ENCODE assay signal across 16 mouse cellular contexts in the genomic region with DNA sequence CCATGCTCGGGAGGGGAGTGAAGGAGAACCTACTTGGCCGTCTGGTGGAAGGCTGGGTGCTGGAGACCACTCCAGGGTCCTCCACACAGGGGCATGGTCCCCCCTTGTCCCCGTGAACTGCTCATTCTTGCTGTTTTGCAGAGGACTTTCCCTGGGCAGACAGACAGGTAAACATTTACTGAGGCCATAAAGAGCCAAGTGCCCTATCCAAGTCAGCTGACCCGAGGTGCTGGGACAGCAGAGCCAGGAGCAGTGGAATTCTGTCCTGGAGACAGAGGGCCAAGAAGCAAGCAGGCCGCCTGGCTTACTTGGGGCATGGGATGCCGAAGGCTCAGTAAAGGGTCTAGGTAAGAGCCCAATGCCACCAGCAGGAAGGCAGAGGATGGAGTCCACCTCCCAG. TPM values are rescaled to one million over a fixed set of nuclear protein-coding genes. Genes with fewer than 3 reads are reported as not detected.
A peak's percentile ranks its signal among the peaks of the same experiment; 100 is the strongest.
DNase-seq lines count a peak whose midpoint lies in the region; ATAC-seq and TF ChIP-seq lines count a peak whose summit lies in the region.
"Had no signal": no experiment of that assay in that cellular context is flagged by ENCODE, and none has a peak within 500 bp of the region (broad histone marks: within the 10 kb centered on the region; RNA-seq: fewer than 3 reads in every experiment).

No protein-coding gene starts in this region.

- H3K4me3 ChIP-seq in heart, embryonic 11.5 days (ENCODE audit: low read depth, low read length), result no peak overlapping the region
- H3K4me3 ChIP-seq in brown adipose tissue, adult 24 weeks (ENCODE audit: insufficient read depth, low read depth, low read length), result no peak overlapping the region; the same call in 1 of the 2 replicates
- peak overlapping the region; percentile 32; the same call in 1 of the 2 replicates for H3K4me3 ChIP-seq in kidney, adult 2 months (ENCODE audit: insufficient read depth, low read depth, low read length)
- H3K4me3 ChIP-seq in liver, embryonic 16.5 days (ENCODE audit: low read depth, low read length), result no peak overlapping the region

- H3K36me3 ChIP-seq in heart, embryonic 11.5 days (ENCODE audit: control insufficient read depth, insufficient read depth, low read length), result 0 out of 2 replicates have a peak, but pooled peaks cover 3% of the 10 kb centered on the region
- H3K36me3 ChIP-seq in kidney, adult 2 months (ENCODE audit: control insufficient read depth, insufficient read depth, low read length), result no peaks in the 10 kb centered on the region
- no peaks in the 10 kb centered on the region for H3K36me3 ChIP-seq in liver, embryonic 16.5 days (ENCODE audit: control insufficient read depth, insufficient read depth)

- WGBS in heart, embryonic 11.5 days (ENCODE audit: insufficient replicate concordance), result 75% methylated on average over 6 of the region's 6 CpGs
- WGBS in kidney, adult 2 months, result 31% methylated on average over 6 of the region's 6 CpGs
- WGBS in liver, embryonic 16.5 days (ENCODE audit: insufficient replicate concordance), result 35% methylated on average over 6 of the region's 6 CpGs

- TF ChIP-seq CTCF in kidney, adult 2 months (conservative IDR thresholded peaks at IDR 0.05; ENCODE audit: insufficient read depth, insufficient read length, low read depth, low read length), result no peak

- H3K4me2 ChIP-seq in heart, embryonic 11.5 days, result no peak overlapping the region
- H3K4me2 ChIP-seq in liver, embryonic 16.5 days (ENCODE audit: low read depth, low read length), result no peak overlapping the region

- intact Hi-C loops in heart, postnatal 25 days (cut with DNase I), result loop anchor here (1.0 kb wide), 1 partner anchor 23 kb away; no protein-coding TSS in a partner anchor

- H3K27ac ChIP-seq in heart, embryonic 11.5 days (ENCODE audit: low read depth, low read length), result 0 out of 2 replicates have a peak overlapping the region, but pooled peaks have one; percentile 12
- H3K27ac ChIP-seq in brown adipose tissue, adult 24 weeks (replicated peaks; ENCODE audit: low read depth, low read length), result peak overlapping the region; percentile 92
- peak overlapping the region; percentile 97 for H3K27ac ChIP-seq in kidney, adult 2 months (ENCODE audit: insufficient read depth, low read depth, low read length)
- H3K27ac ChIP-seq in liver, embryonic 16.5 days (ENCODE audit: low read length), result no peak overlapping the region

- peaks cover 6% of the 10 kb centered on the region; the same call in 1 of the 2 replicates for H3K27me3 ChIP-seq in heart, embryonic 11.5 days (ENCODE audit: control insufficient read depth, insufficient read depth, low read length)
- H3K27me3 ChIP-seq in kidney, adult 2 months (replicated peaks; ENCODE audit: control insufficient read depth, insufficient read depth, low read length), result no peaks in the 10 kb centered on the region
- peaks cover 53% of the 10 kb centered on the region for H3K27me3 ChIP-seq in liver, embryonic 16.5 days (ENCODE audit: control insufficient read depth, insufficient read depth, low read depth, low read length)
- H3K27me3 ChIP-seq: Patski had no signal

- no peak for ATAC-seq in heart, embryonic 11.5 days (replicated peaks; ENCODE audit: insufficient number of reproducible peaks, low FRiP score, low TSS enrichment)
- peak; percentile 33 for ATAC-seq in liver, embryonic 16.5 days (ENCODE audit: low read depth)
- ATAC-seq: CD4-positive, CD25-positive, alpha-beta regulatory T cell, adult 4 months; forebrain, embryonic 14.5 days; Patski had no signal

- H3K9ac ChIP-seq in heart, embryonic 11.5 days (ENCODE audit: low read depth, low read length), result no peak overlapping the region
- no peak overlapping the region for H3K9ac ChIP-seq in liver, embryonic 16.5 days (ENCODE audit: low read depth, low read length)

- peak; percentile 63 for TF ChIP-seq POLR2A in kidney, adult 2 months (IDR thresholded peaks at IDR 0.05; ENCODE audit: low read depth, low read length)

- no peak for DNase-seq in heart, postnatal 25 days (ENCODE audit: low spot score)
- DNase-seq in kidney, adult 2 months, result peak; percentile 89
- DNase-seq in frontal cortex, postnatal 10 days (ENCODE audit: low spot score in 2 of 2), result no peak
- DNase-seq in cerebellum, adult 11-12 months, result no peak
- no peak for DNase-seq in urinary bladder, adult 2 months (ENCODE audit: low spot score)
- DNase-seq: adrenal gland, postnatal 25 days; cerebellum, adult 11 months; left cerebral cortex, postnatal 4 days; thymus, postnatal 25 days had no signal

- H3K4me1 ChIP-seq in heart, embryonic 11.5 days (ENCODE audit: control insufficient read depth, insufficient read depth, low read length), result peaks cover 54% of the 10 kb centered on the region
- peaks cover 16% of the 10 kb centered on the region for H3K4me1 ChIP-seq in brown adipose tissue, adult 24 weeks (ENCODE audit: control insufficient read depth, insufficient read depth, insufficient read length, low read length)
- H3K4me1 ChIP-seq in kidney, adult 2 months (ENCODE audit: control insufficient read depth, insufficient read depth, low read length), result peaks cover 30% of the 10 kb centered on the region
- peaks cover 14% of the 10 kb centered on the region for H3K4me1 ChIP-seq in liver, embryonic 16.5 days (ENCODE audit: control insufficient read depth, low read depth, low read length)

- H3K9me3 ChIP-seq in heart, embryonic 11.5 days (replicated peaks; ENCODE audit: control insufficient read depth, low read length), result no peaks in the 10 kb centered on the region
- no peaks in the 10 kb centered on the region for H3K9me3 ChIP-seq in liver, embryonic 16.5 days (replicated peaks; ENCODE audit: control insufficient read depth, low read length)

RNA-seq across cellular contexts. Expression of a gene that starts 4.0 kb away (rescaled TPM):
- polyA plus RNA-seq in heart, embryonic 11.5 days (2014; fragmentation: Nextera tagmentation; extraction: Ambion mirVana), result 31.5 and 33.0 TPM in 2 replicates
- 10 to 100 TPM in 1 of 2 experiments, 1 to 10 TPM in 1; 9.3 to 11.8 TPM for total RNA-seq in heart, postnatal 25 days (2021)
- 4.1 TPM in 1 of 2 replicates, not detected in the other for polyA plus RNA-seq in brown adipose tissue, adult 24 weeks (2012; ENCODE audit: insufficient read depth, insufficient read length, missing spikeins)
- polyA plus RNA-seq in kidney, adult 2 months (2012; rRNA removed), result 18.9 and 20.8 TPM in 2 replicates
- polyA plus RNA-seq in liver, embryonic 16.5 days (2015; fragmentation: Nextera tagmentation; extraction: Ambion mirVana), result 1.8 TPM in 2 replicates
- polyA plus RNA-seq in urinary bladder, adult 2 months (2012; rRNA removed), result 20.2 and 22.4 TPM in 2 replicates
- total RNA-seq: granulocyte monocyte progenitor cell, adult 5-6 weeks; left cerebral cortex, postnatal 4 days had no signal

RNA-seq across cellular contexts. Expression of a gene that starts 20.0 kb away (rescaled TPM):
- 18.7 and 20.4 TPM in 2 replicates for polyA plus RNA-seq in heart, embryonic 11.5 days (2014; fragmentation: Nextera tagmentation; extraction: Ambion mirVana)
- 10 to 100 TPM; 49.0 to 53.0 TPM for total RNA-seq in heart, postnatal 25 days (2021)
- polyA plus RNA-seq in brown adipose tissue, adult 24 weeks (2012; ENCODE audit: insufficient read depth, insufficient read length, missing spikeins), result 6.0 and 7.2 TPM in 2 replicates
- polyA plus RNA-seq in kidney, adult 2 months (2012; rRNA removed), result 10.3 and 11.1 TPM in 2 replicates
- polyA plus RNA-seq in liver, embryonic 16.5 days (2015; fragmentation: Nextera tagmentation; extraction: Ambion mirVana), result 4.3 and 4.7 TPM in 2 replicates
- 15.1 and 23.2 TPM in 2 replicates for polyA plus RNA-seq in urinary bladder, adult 2 months (2012; rRNA removed)

RNA-seq across cellular contexts. Expression of a gene that starts 32.7 kb away (rescaled TPM):
- polyA plus RNA-seq in heart, embryonic 11.5 days (2014; fragmentation: Nextera tagmentation; extraction: Ambion mirVana), result 129 and 136 TPM in 2 replicates
- total RNA-seq in heart, postnatal 25 days (2021), result 10 to 100 TPM; 61.7 to 65.1 TPM
- 723 and 770 TPM in 2 replicates for polyA plus RNA-seq in brown adipose tissue, adult 24 weeks (2012; ENCODE audit: insufficient read depth, insufficient read length, missing spikeins)
- polyA plus RNA-seq in kidney, adult 2 months (2012; rRNA removed), result 402 and 410 TPM in 2 replicates
- polyA plus RNA-seq in liver, embryonic 16.5 days (2015; fragmentation: Nextera tagmentation; extraction: Ambion mirVana), result 179 and 184 TPM in 2 replicates
- polyA plus RNA-seq in urinary bladder, adult 2 months (2012; rRNA removed), result 214 and 260 TPM in 2 replicates

RNA-seq across cellular contexts. Expression of a gene that starts 32.9 kb away (rescaled TPM):
- polyA plus RNA-seq in heart, embryonic 11.5 days (2014; fragmentation: Nextera tagmentation; extraction: Ambion mirVana), result 28.3 and 30.3 TPM in 2 replicates
- 10 to 100 TPM; 36.6 to 39.6 TPM for total RNA-seq in heart, postnatal 25 days (2021)
- 29.1 and 29.6 TPM in 2 replicates for polyA plus RNA-seq in brown adipose tissue, adult 24 weeks (2012; ENCODE audit: insufficient read depth, insufficient read length, missing spikeins)
- 31.8 and 34.3 TPM in 2 replicates for polyA plus RNA-seq in kidney, adult 2 months (2012; rRNA removed)
- polyA plus RNA-seq in liver, embryonic 16.5 days (2015; fragmentation: Nextera tagmentation; extraction: Ambion mirVana), result 12.0 and 13.1 TPM in 2 replicates
- 22.5 and 23.5 TPM in 2 replicates for polyA plus RNA-seq in urinary bladder, adult 2 months (2012; rRNA removed)
